Comparison of ENCODE assay signal across 21 mouse cellular contexts in genomic region chr6:93272206-93272605, GRCm38 (mm10).
DNase-seq lines count a peak whose midpoint lies in the region; ATAC-seq and TF ChIP-seq lines count a peak whose summit lies in the region.
"Had no signal": no experiment of that assay in that cellular context is flagged by ENCODE, and none has a peak within 500 bp of the region (broad histone marks: within the 10 kb centered on the region; RNA-seq: fewer than 3 reads in every experiment).

No protein-coding gene starts in this region.

- no peak overlapping the region for H3K9ac ChIP-seq in heart, embryonic 15.5 days
- H3K9ac ChIP-seq in embryonic facial prominence, embryonic 14.5 days (ENCODE audit: low read depth, low read length) = no peak overlapping the region
- no peak overlapping the region for H3K9ac ChIP-seq in limb, embryonic 14.5 days (ENCODE audit: low read depth, low read length, severe bottlenecking)
- H3K9ac ChIP-seq: forebrain, postnatal 0 days; hindbrain, embryonic 12.5 days; liver, embryonic 14.5 days; midbrain, embryonic 13.5 days; neural tube, embryonic 13.5 days had no signal

- peak overlapping the region; percentile 40 for H3K27ac ChIP-seq in heart, embryonic 15.5 days
- H3K27ac ChIP-seq in embryonic facial prominence, embryonic 14.5 days (replicated peaks; ENCODE audit: low read depth, low read length) = peak overlapping the region; percentile 61
- no peak overlapping the region; the same call in 1 of the 2 replicates for H3K27ac ChIP-seq in limb, embryonic 14.5 days (replicated peaks; ENCODE audit: low read depth, low read length)
- H3K27ac ChIP-seq: forebrain, embryonic 10.5 days; hindbrain, embryonic 12.5 days; liver, embryonic 14.5 days; midbrain, embryonic 13.5 days; neural tube, embryonic 13.5 days had no signal

- no peak for DNase-seq in heart, adult 9 months (ENCODE audit: low spot score in 2 of 2)
- DNase-seq in kidney, postnatal 14 days = peak; percentile 12
- no peak for DNase-seq in kidney, adult 8-10 months
- DNase-seq in embryonic facial prominence, embryonic 14.5 days (ENCODE audit: low spot score) = peak; percentile 81
- DNase-seq in limb, embryonic 14.5 days (ENCODE audit: low spot score) = peak; percentile 73
- no peak for DNase-seq in thymus, postnatal 4 days
- DNase-seq: adrenal gland, postnatal 25 days; cerebellum, adult 11 months; cerebellum, postnatal 10 days; forebrain, postnatal 0 days; kidney, adult 2 months; left cerebral cortex, postnatal 4 days; thymus, postnatal 14 days had no signal

- H3K4me3 ChIP-seq in heart, embryonic 15.5 days = no peak overlapping the region
- H3K4me3 ChIP-seq in embryonic facial prominence, embryonic 14.5 days (ENCODE audit: low read depth, low read length) = no peak overlapping the region
- no peak overlapping the region for H3K4me3 ChIP-seq in limb, embryonic 14.5 days (replicated peaks; ENCODE audit: low read length)
- H3K4me3 ChIP-seq: forebrain, embryonic 10.5 days; hindbrain, embryonic 12.5 days; midbrain, embryonic 13.5 days; neural tube, embryonic 13.5 days had no signal

- H3K4me2 ChIP-seq in heart, embryonic 15.5 days = no peak overlapping the region
- H3K4me2 ChIP-seq in embryonic facial prominence, embryonic 14.5 days (ENCODE audit: low read depth, low read length) = no peak overlapping the region
- H3K4me2 ChIP-seq in limb, embryonic 14.5 days (replicated peaks; ENCODE audit: low read depth, low read length, severe bottlenecking) = no peak overlapping the region
- H3K4me2 ChIP-seq: hindbrain, embryonic 12.5 days; midbrain, embryonic 13.5 days; neural tube, embryonic 13.5 days had no signal

- WGBS in heart, embryonic 15.5 days = 36% methylated on average over 4 of the region's 4 CpGs
- 29% methylated on average over 4 of the region's 4 CpGs for WGBS in embryonic facial prominence, embryonic 14.5 days
- WGBS in limb, embryonic 14.5 days = 26% methylated on average over 4 of the region's 4 CpGs

- TF ChIP-seq POLR2A in limb, embryonic 14.5 days (IDR thresholded peaks at IDR 0.05; ENCODE audit: borderline replicate concordance, extremely low read depth, insufficient read depth, insufficient read length) = no peak

- no peaks in the 10 kb centered on the region for H3K36me3 ChIP-seq in heart, embryonic 15.5 days
- H3K36me3 ChIP-seq in embryonic facial prominence, embryonic 14.5 days (ENCODE audit: control insufficient read depth, insufficient read depth, low read length) = no peaks in the 10 kb centered on the region
- no peaks in the 10 kb centered on the region for H3K36me3 ChIP-seq in limb, embryonic 14.5 days (ENCODE audit: control insufficient read depth, insufficient read depth, low read length)
- H3K36me3 ChIP-seq: forebrain, embryonic 10.5 days; hindbrain, embryonic 12.5 days; midbrain, embryonic 13.5 days; neural tube, embryonic 13.5 days had no signal

- H3K4me1 ChIP-seq in heart, embryonic 15.5 days (replicated peaks) = peaks cover 15% of the 10 kb centered on the region
- peaks cover 25% of the 10 kb centered on the region for H3K4me1 ChIP-seq in embryonic facial prominence, embryonic 14.5 days (ENCODE audit: control insufficient read depth, insufficient read depth, low read length)
- peaks cover 13% of the 10 kb centered on the region for H3K4me1 ChIP-seq in limb, embryonic 14.5 days (ENCODE audit: control insufficient read depth, insufficient read depth, low read length)
- H3K4me1 ChIP-seq: hindbrain, embryonic 12.5 days; midbrain, embryonic 13.5 days; neural tube, embryonic 13.5 days had no signal

- no peak; the same call in 1 of the 2 replicates for ATAC-seq in heart, embryonic 15.5 days (replicated peaks; ENCODE audit: insufficient number of reproducible peaks, insufficient read depth, low FRiP score, low read depth)
- ATAC-seq in embryonic facial prominence, embryonic 14.5 days (ENCODE audit: low read depth) = no peak
- ATAC-seq in limb, embryonic 14.5 days (ENCODE audit: low FRiP score, low read depth) = no peak
- ATAC-seq: forebrain, postnatal 0 days; lung, postnatal 0 days; midbrain, embryonic 13.5 days; Patski had no signal

- no peaks in the 10 kb centered on the region for H3K27me3 ChIP-seq in heart, embryonic 15.5 days
- no peaks in the 10 kb centered on the region for H3K27me3 ChIP-seq in embryonic facial prominence, embryonic 14.5 days (replicated peaks; ENCODE audit: control insufficient read depth, insufficient read depth, low read length)
- no peaks in the 10 kb centered on the region for H3K27me3 ChIP-seq in limb, embryonic 14.5 days (ENCODE audit: control insufficient read depth, insufficient read depth, low read length)
- H3K27me3 ChIP-seq: hindbrain, embryonic 12.5 days; midbrain, embryonic 13.5 days; neural tube, embryonic 13.5 days; Patski had no signal

- H3K9me3 ChIP-seq in heart, embryonic 15.5 days (replicated peaks) = no peaks in the 10 kb centered on the region
- no peaks in the 10 kb centered on the region for H3K9me3 ChIP-seq in embryonic facial prominence, embryonic 14.5 days (ENCODE audit: control insufficient read depth, low read length)
- H3K9me3 ChIP-seq in limb, embryonic 14.5 days (ENCODE audit: control insufficient read depth, low read length) = no peaks in the 10 kb centered on the region
- H3K9me3 ChIP-seq: forebrain, embryonic 10.5 days; hindbrain, embryonic 12.5 days; midbrain, embryonic 13.5 days; neural tube, embryonic 13.5 days had no signal

Comparison
In these comparisons a context has a peak if more than half of its experiments do, and no peak if none do; other contexts are left out.
1. DNase-seq: peak in kidney, postnatal 14 days (single experiment), embryonic facial prominence, embryonic 14.5 days (single experiment) and limb, embryonic 14.5 days (single experiment); none in heart, adult 9 months (0 of 2), kidney, adult 8-10 months (0 of 2) and thymus, postnatal 4 days (single experiment).